Mouse (Mus musculus) MEL (cell line): ENCODE data around the gene Sh2b2.

Source experiments
- CTCF ChIP-seq, 3 experiments: IDR thresholded peaks in 2 of 3; conservative IDR thresholded peaks in 1 of 3; 2 replicates each; pipeline ENCODE4 v1.5.1; 2011 to 2012; ENCODE audit warnings: low read length in 3 of 3, low read depth in 2 of 3, mild to moderate bottlenecking in 2 of 3, improper control_type of control experiment in 1 of 3, inconsistent platforms in 1 of 3, mixed read lengths in 1 of 3, moderate library complexity in 1 of 3; ENCODE audit not compliant: control insufficient read depth in 1 of 3, insufficient read depth in 1 of 3, poor library complexity in 1 of 3, severe bottlenecking in 1 of 3
- NRF1 ChIP-seq: IDR thresholded peaks from 2 replicates; pipeline ENCODE4 v1.6.1; 2014; ENCODE audit warnings: low read depth, mild to moderate bottlenecking, inconsistent platforms, low read length, improper control_type of control experiment, moderate library complexity; ENCODE audit not compliant: poor library complexity, insufficient read depth, severe bottlenecking
- POLR2A ChIP-seq, 2 experiments: IDR thresholded peaks; 2 replicates each; pipeline ENCODE4 v1.6.1; 2011 to 2012; ENCODE audit warnings: low read length in 2 of 2, mild to moderate bottlenecking in 2 of 2, control low read depth in 1 of 2, improper control_type of control experiment in 1 of 2, low read depth in 1 of 2, moderate library complexity in 1 of 2; ENCODE audit not compliant: control insufficient read depth in 1 of 2, insufficient read depth in 1 of 2, poor library complexity in 1 of 2
- POLR2AphosphoS2 ChIP-seq: IDR thresholded peaks from 2 replicates; pipeline ENCODE4 v1.6.1; 2011; ENCODE audit warnings: low read length, improper control_type of control experiment
- ZMIZ1 ChIP-seq: IDR thresholded peaks from 2 replicates; pipeline ENCODE4 v1.6.1; 2012; ENCODE audit warnings: low read depth, mild to moderate bottlenecking, inconsistent platforms, low read length, improper control_type of control experiment, moderate library complexity
- ZNF384 ChIP-seq: IDR thresholded peaks from 2 replicates; pipeline ENCODE4 v1.6.1; 2012; ENCODE audit warnings: low read depth, mild to moderate bottlenecking, inconsistent platforms, low read length, improper control_type of control experiment

GRCm38 (mm10) chr5:136263342-136263741 is 17.0 kb upstream of the Sh2b2 start:
- TF ChIP-seq POLR2AphosphoS2 (no peak), NRF1 (no peak), ZNF384 (no peak), CTCF (IDR thresholded peaks at IDR 0.05 in 2 of 3, conservative IDR thresholded peaks at IDR 0.05 in 1 of 3; ENCODE audit: control insufficient read depth in 1 of 3, insufficient read depth in 1 of 3, low read depth in 2 of 3, low read length in 3 of 3, poor library complexity in 1 of 3, severe bottlenecking in 1 of 3) (no peak), POLR2A (IDR thresholded peaks at IDR 0.05; ENCODE audit: control insufficient read depth in 1 of 2, insufficient read depth in 1 of 2, low read depth in 1 of 2, low read length in 2 of 2, poor library complexity in 1 of 2) (no peak), ZMIZ1 (no peak)
